In the genomic region with DNA sequence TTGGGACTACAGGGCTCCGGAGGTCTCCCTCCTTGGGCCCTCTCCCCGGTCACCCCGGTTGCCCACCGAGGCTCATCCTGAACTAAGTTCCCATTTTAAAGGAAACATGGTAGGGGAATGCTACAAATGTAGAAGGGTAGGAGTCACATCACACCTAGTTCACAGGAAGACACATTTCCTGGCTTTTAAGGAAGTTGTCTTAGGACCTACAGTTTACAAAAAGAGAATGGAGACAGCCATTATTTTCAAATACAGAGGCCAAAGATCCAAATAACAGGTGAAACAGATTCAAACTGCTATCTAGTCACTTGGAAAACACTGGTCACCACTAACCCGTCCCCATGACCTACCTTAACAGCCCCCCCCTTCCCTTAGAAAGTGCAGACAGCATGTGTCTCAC, we compare ENCODE assay signal across 9 mouse cellular contexts. TPM values are rescaled to one million over a fixed set of nuclear protein-coding genes. Genes with fewer than 3 reads are reported as not detected.
DNase-seq lines count a peak whose midpoint lies in the region; ATAC-seq and TF ChIP-seq lines count a peak whose summit lies in the region.
"Had no signal": no experiment of that assay in that cellular context is flagged by ENCODE, and none has a peak within 500 bp of the region (broad histone marks: within the 10 kb centered on the region; RNA-seq: fewer than 3 reads in every experiment).

No protein-coding gene starts in this region.

- H3K27me3 ChIP-seq in forebrain, embryonic 11.5 days (ENCODE audit: control insufficient read depth, insufficient read depth, low read length) = no peaks in the 10 kb centered on the region
- no peaks in the 10 kb centered on the region for H3K27me3 ChIP-seq in forebrain, postnatal 0 days (ENCODE audit: insufficient read depth, low read length)
- H3K27me3 ChIP-seq in lung, embryonic 15.5 days = no peaks in the 10 kb centered on the region
- H3K27me3 ChIP-seq in hindbrain, embryonic 11.5 days (ENCODE audit: control insufficient read depth, insufficient read depth, low read length) = no peaks in the 10 kb centered on the region
- no peaks in the 10 kb centered on the region for H3K27me3 ChIP-seq in limb, embryonic 15.5 days

- H3K9ac ChIP-seq in forebrain, embryonic 11.5 days (ENCODE audit: low read length) = no peak overlapping the region; the same call in 1 of the 2 replicates
- H3K9ac ChIP-seq in forebrain, postnatal 0 days = no peak overlapping the region
- H3K9ac ChIP-seq in lung, embryonic 15.5 days = no peak overlapping the region
- H3K9ac ChIP-seq in hindbrain, embryonic 11.5 days (ENCODE audit: low read depth, low read length) = no peak overlapping the region
- no peak overlapping the region for H3K9ac ChIP-seq in limb, embryonic 15.5 days

- no peak overlapping the region for H3K4me2 ChIP-seq in forebrain, embryonic 11.5 days (ENCODE audit: low read depth, low read length, severe bottlenecking)
- H3K4me2 ChIP-seq in forebrain, postnatal 0 days (ENCODE audit: low read depth) = no peak overlapping the region
- H3K4me2 ChIP-seq in lung, embryonic 15.5 days = no peak overlapping the region
- H3K4me2 ChIP-seq in hindbrain, embryonic 11.5 days (replicated peaks; ENCODE audit: low read depth, low read length) = no peak overlapping the region
- H3K4me2 ChIP-seq in limb, embryonic 15.5 days = no peak overlapping the region

- WGBS in forebrain, embryonic 11.5 days = 95% methylated on average over 5 of the region's 5 CpGs
- 88% methylated on average over 5 of the region's 5 CpGs for WGBS in forebrain, postnatal 0 days
- 84% methylated on average over 5 of the region's 5 CpGs for WGBS in lung, embryonic 15.5 days
- WGBS in lung, adult 2 months = 71% methylated on average over 5 of the region's 5 CpGs
- 91% methylated on average over 5 of the region's 5 CpGs for WGBS in hindbrain, embryonic 11.5 days
- WGBS in limb, embryonic 15.5 days = 92% methylated on average over 5 of the region's 5 CpGs

- ATAC-seq in forebrain, embryonic 11.5 days (replicated peaks; ENCODE audit: low FRiP score) = no peak
- ATAC-seq in forebrain, postnatal 0 days = no peak
- no peak for ATAC-seq in lung, embryonic 15.5 days (ENCODE audit: borderline replicate concordance, extremely low read depth, low FRiP score, low TSS enrichment)
- no peak for ATAC-seq in hindbrain, embryonic 11.5 days (ENCODE audit: low FRiP score)
- no peak for ATAC-seq in limb, embryonic 15.5 days (ENCODE audit: insufficient number of reproducible peaks, low FRiP score, low TSS enrichment, low read depth)
- ATAC-seq in erythroblast, adult 5-6 weeks (replicated peaks; ENCODE audit: low FRiP score, poor library complexity, severe bottlenecking) = no peak

- H3K27ac ChIP-seq in forebrain, embryonic 11.5 days (ENCODE audit: low read depth, low read length) = peak overlapping the region; percentile 73; the same call in 1 of the 2 replicates
- no peak overlapping the region for H3K27ac ChIP-seq in forebrain, postnatal 0 days (ENCODE audit: low read depth, low read length)
- peak overlapping the region; percentile 90; the same call in 1 of the 2 replicates for H3K27ac ChIP-seq in lung, embryonic 15.5 days
- H3K27ac ChIP-seq in hindbrain, embryonic 11.5 days (ENCODE audit: low read depth, low read length) = peak overlapping the region; percentile 81; the same call in 1 of the 2 replicates
- H3K27ac ChIP-seq in limb, embryonic 15.5 days = peak overlapping the region; percentile 94

- no peak for TF ChIP-seq CTCF in forebrain, postnatal 0 days (IDR thresholded peaks at IDR 0.05; ENCODE audit: low read depth)
- TF ChIP-seq CTCF in lung, adult 2 months (IDR thresholded peaks at IDR 0.05; ENCODE audit: insufficient read depth, low read length) = no peak

- TF ChIP-seq POLR2A in lung, adult 2 months (IDR thresholded peaks at IDR 0.05; ENCODE audit: borderline replicate concordance, extremely low read depth, low read depth, low read length) = no peak

- H3K4me1 ChIP-seq in forebrain, embryonic 11.5 days (replicated peaks; ENCODE audit: control insufficient read depth, insufficient read depth, low read length) = peaks cover 4% of the 10 kb centered on the region; the same call in 1 of the 2 replicates
- peaks cover 25% of the 10 kb centered on the region for H3K4me1 ChIP-seq in forebrain, postnatal 0 days (ENCODE audit: insufficient read depth)
- peaks cover 24% of the 10 kb centered on the region for H3K4me1 ChIP-seq in lung, embryonic 15.5 days
- peaks cover 19% of the 10 kb centered on the region for H3K4me1 ChIP-seq in lung, adult 2 months (ENCODE audit: control insufficient read depth, insufficient read depth, low read length)
- peaks cover 8% of the 10 kb centered on the region; the same call in 1 of the 2 replicates for H3K4me1 ChIP-seq in hindbrain, embryonic 11.5 days (replicated peaks; ENCODE audit: control insufficient read depth, insufficient read depth, low read length)
- peaks cover 36% of the 10 kb centered on the region for H3K4me1 ChIP-seq in limb, embryonic 15.5 days

- no peak overlapping the region for H3K4me3 ChIP-seq in forebrain, embryonic 11.5 days (ENCODE audit: low read depth, low read length)
- no peak overlapping the region for H3K4me3 ChIP-seq in forebrain, postnatal 0 days (ENCODE audit: low read depth, low read length)
- no peak overlapping the region for H3K4me3 ChIP-seq in lung, embryonic 15.5 days
- no peak overlapping the region for H3K4me3 ChIP-seq in lung, adult 2 months (replicated peaks; ENCODE audit: extremely low read depth, low read depth, low read length)
- H3K4me3 ChIP-seq in hindbrain, embryonic 11.5 days (ENCODE audit: low read depth, low read length) = no peak overlapping the region
- no peak overlapping the region for H3K4me3 ChIP-seq in limb, embryonic 15.5 days

- no peaks in the 10 kb centered on the region for H3K9me3 ChIP-seq in forebrain, embryonic 11.5 days (ENCODE audit: control insufficient read depth, low read length)
- H3K9me3 ChIP-seq in forebrain, postnatal 0 days (ENCODE audit: low read length) = no peaks in the 10 kb centered on the region
- H3K9me3 ChIP-seq in lung, embryonic 15.5 days = no peaks in the 10 kb centered on the region
- no peaks in the 10 kb centered on the region for H3K9me3 ChIP-seq in hindbrain, embryonic 11.5 days (ENCODE audit: control insufficient read depth, low read length)
- H3K9me3 ChIP-seq in limb, embryonic 15.5 days = no peaks in the 10 kb centered on the region

- no peaks in the 10 kb centered on the region for H3K36me3 ChIP-seq in forebrain, embryonic 11.5 days (ENCODE audit: control insufficient read depth, insufficient read depth, low read length)
- H3K36me3 ChIP-seq in forebrain, postnatal 0 days (ENCODE audit: insufficient read depth) = no peaks in the 10 kb centered on the region
- H3K36me3 ChIP-seq in lung, embryonic 15.5 days = no peaks in the 10 kb centered on the region
- H3K36me3 ChIP-seq in hindbrain, embryonic 11.5 days (ENCODE audit: control insufficient read depth, insufficient read depth, low read length) = no peaks in the 10 kb centered on the region
- H3K36me3 ChIP-seq in limb, embryonic 15.5 days = no peaks in the 10 kb centered on the region

- no peak for DNase-seq in forebrain, embryonic 11.5 days (ENCODE audit: low spot score)
- no peak for DNase-seq in forebrain, postnatal 0 days
- no peak for DNase-seq in lung, adult 2 months
- DNase-seq in hindbrain, embryonic 11.5 days (ENCODE audit: low spot score) = no peak
- no peak for DNase-seq in adrenal gland, adult 2 months
- DNase-seq: adrenal gland, adult 8-10 months had no signal

RNA-seq across cellular contexts. Expression of a gene that starts 1.9 kb away (rescaled TPM):
- 24.7 and 25.6 TPM in 2 replicates for polyA plus RNA-seq in forebrain, embryonic 11.5 days (2014; fragmentation: Nextera tagmentation; extraction: Ambion mirVana)
- total RNA-seq in forebrain, postnatal 0 days (2014; rRNA removed) = 103 and 116 TPM in 2 replicates
- polyA plus RNA-seq in forebrain, postnatal 0 days (2015; fragmentation: Nextera tagmentation; extraction: Ambion mirVana) = 14.3 and 23.2 TPM in 2 replicates
- polyA plus RNA-seq in lung, embryonic 15.5 days (2015; fragmentation: Nextera tagmentation; extraction: Ambion mirVana) = 11.7 and 13.2 TPM in 2 replicates
- 51.8 and 54.8 TPM in 2 replicates for polyA plus RNA-seq in lung, adult 2 months (2012; rRNA removed)
- polyA plus RNA-seq in hindbrain, embryonic 11.5 days (2014; fragmentation: Nextera tagmentation; extraction: Ambion mirVana) = 17.2 and 21.2 TPM in 2 replicates
- polyA plus RNA-seq in limb, embryonic 15.5 days (2015; fragmentation: Nextera tagmentation; extraction: Ambion mirVana) = 12.9 and 13.8 TPM in 2 replicates
- 10.7 and 18.3 TPM in 2 replicates for total RNA-seq in erythroblast, adult 5-6 weeks (2015; ENCODE audit: low replicate concordance)
- 12.7 and 14.5 TPM in 2 replicates for total RNA-seq in erythroblast, adult 5-6 weeks (2017; ENCODE audit: low replicate concordance)
- total RNA-seq in adrenal gland, adult 2 months (2021) = 10 to 100 TPM; 38.7 to 42.1 TPM
- polyA plus RNA-seq in adrenal gland, adult 2 months (2012; rRNA removed) = 51.9 and 66.9 TPM in 2 replicates

RNA-seq across cellular contexts. Expression of a gene that starts 11.9 kb away (rescaled TPM):
- polyA plus RNA-seq in forebrain, embryonic 11.5 days (2014; fragmentation: Nextera tagmentation; extraction: Ambion mirVana) = 67.3 and 70.8 TPM in 2 replicates
- 47.6 and 54.4 TPM in 2 replicates for total RNA-seq in forebrain, postnatal 0 days (2014; rRNA removed)
- 32.3 and 40.2 TPM in 2 replicates for polyA plus RNA-seq in forebrain, postnatal 0 days (2015; fragmentation: Nextera tagmentation; extraction: Ambion mirVana)
- 56.1 and 63.3 TPM in 2 replicates for polyA plus RNA-seq in lung, embryonic 15.5 days (2015; fragmentation: Nextera tagmentation; extraction: Ambion mirVana)
- polyA plus RNA-seq in lung, adult 2 months (2012; rRNA removed) = 83.3 and 131 TPM in 2 replicates
- 53.6 and 57.8 TPM in 2 replicates for polyA plus RNA-seq in hindbrain, embryonic 11.5 days (2014; fragmentation: Nextera tagmentation; extraction: Ambion mirVana)
- polyA plus RNA-seq in limb, embryonic 15.5 days (2015; fragmentation: Nextera tagmentation; extraction: Ambion mirVana) = 57.1 and 61.7 TPM in 2 replicates
- 14.6 and 20.9 TPM in 2 replicates for total RNA-seq in erythroblast, adult 5-6 weeks (2015; ENCODE audit: low replicate concordance)
- 35.9 and 52.0 TPM in 2 replicates for total RNA-seq in erythroblast, adult 5-6 weeks (2017; ENCODE audit: low replicate concordance)
- 10 to 100 TPM; 41.9 to 46.8 TPM for total RNA-seq in adrenal gland, adult 2 months (2021)
- 70.6 and 71.2 TPM in 2 replicates for polyA plus RNA-seq in adrenal gland, adult 2 months (2012; rRNA removed)

RNA-seq across cellular contexts. Expression of a gene that starts 36.2 kb away (rescaled TPM):
- polyA plus RNA-seq in forebrain, embryonic 11.5 days (2014; fragmentation: Nextera tagmentation; extraction: Ambion mirVana) = 26.7 and 27.8 TPM in 2 replicates
- 60.4 and 60.5 TPM in 2 replicates for total RNA-seq in forebrain, postnatal 0 days (2014; rRNA removed)
- polyA plus RNA-seq in forebrain, postnatal 0 days (2015; fragmentation: Nextera tagmentation; extraction: Ambion mirVana) = 46.7 and 54.3 TPM in 2 replicates
- 25.7 and 28.1 TPM in 2 replicates for polyA plus RNA-seq in lung, embryonic 15.5 days (2015; fragmentation: Nextera tagmentation; extraction: Ambion mirVana)
- polyA plus RNA-seq in lung, adult 2 months (2012; rRNA removed) = 48.4 and 72.3 TPM in 2 replicates
- polyA plus RNA-seq in hindbrain, embryonic 11.5 days (2014; fragmentation: Nextera tagmentation; extraction: Ambion mirVana) = 25.6 and 26.8 TPM in 2 replicates
- polyA plus RNA-seq in limb, embryonic 15.5 days (2015; fragmentation: Nextera tagmentation; extraction: Ambion mirVana) = 25.4 and 26.3 TPM in 2 replicates
- 2.3 TPM in 1 of 2 replicates, not detected in the other for total RNA-seq in erythroblast, adult 5-6 weeks (2015; ENCODE audit: low replicate concordance)
- 1.9 and 2.9 TPM in 2 replicates for total RNA-seq in erythroblast, adult 5-6 weeks (2017; ENCODE audit: low replicate concordance)
- total RNA-seq in adrenal gland, adult 2 months (2021) = 10 to 100 TPM; 14.6 to 24.7 TPM
- 165 and 232 TPM in 2 replicates for polyA plus RNA-seq in adrenal gland, adult 2 months (2012; rRNA removed)
